Mouse (Mus musculus) CD4-positive helper T cell, adult 2 months (primary cell): ENCODE measurements around the gene Gm13290.
"Not testable (repeated sequence)": the region's sequence is repeated elsewhere in the genome, so short reads cannot be mapped to it uniquely, and the experiment has no call there.

Source experiments
- DNase-seq: peaks from one replicate; pipeline ENCODE4 v3.0.0-alpha.2; 2012; ENCODE audit warnings: low read depth, missing footprints, low spot score

The Gm13290 gene

GRCm38 (mm10) chr4:88773534-88773933, at the start of gene Gm13290:
Gene Gm13290, plus strand, starts transcription at chr4:88773834.
- not testable (repeated sequence) for DNase-seq

- DNase-seq = no peak
Observed at GRCm38 (mm10) chr4:88726727-88727126, 46.9 kb upstream of the Gm13290 start.

GRCm38 (mm10) chr4:88727324-88727723, 46.3 kb upstream of the Gm13290 start:
- DNase-seq = peak; percentile 60

GRCm38 (mm10) chr4:88738480-88738879, 35.2 kb upstream of the Gm13290 start:
- DNase-seq = peak; percentile 80

GRCm38 (mm10) chr4:88739036-88739435, 34.6 kb upstream of the Gm13290 start:
- no peak for DNase-seq

- DNase-seq = no peak
Observed at GRCm38 (mm10) chr4:88741426-88741825, 32.2 kb upstream of the Gm13290 start.

- peak; percentile 51 for DNase-seq
Observed at GRCm38 (mm10) chr4:88742771-88743371, 30.8 kb upstream of the Gm13290 start.

- DNase-seq = peak; percentile 24
Observed at GRCm38 (mm10) chr4:88744207-88744606, 29.4 kb upstream of the Gm13290 start.

- DNase-seq = no peak
Observed at GRCm38 (mm10) chr4:88749926-88750325, 23.7 kb upstream of the Gm13290 start.

GRCm38 (mm10) chr4:88754818-88755340, 18.8 kb upstream of the Gm13290 start, which contains the start of gene Gm13271:
Gene Gm13271, plus strand, starts transcription at chr4:88754868.
- not testable (repeated sequence) for DNase-seq

- peak; percentile 72 for DNase-seq
Observed at GRCm38 (mm10) chr4:88756581-88757513, 16.8 kb upstream of the Gm13290 start.

GRCm38 (mm10) chr4:88757628-88758031, 16.0 kb upstream of the Gm13290 start:
- peak; percentile 93 for DNase-seq

- DNase-seq = not testable (repeated sequence)
Observed at GRCm38 (mm10) chr4:88758751-88759150, 14.9 kb upstream of the Gm13290 start.

- DNase-seq = not testable (repeated sequence)
Observed at GRCm38 (mm10) chr4:88759610-88760268, 13.9 kb upstream of the Gm13290 start, which contains the start of gene Gm13283. Gene Gm13283, plus strand, starts transcription at chr4:88760119.

GRCm38 (mm10) chr4:88760431-88760830, 13.2 kb upstream of the Gm13290 start:
- peak; percentile 78 for DNase-seq

GRCm38 (mm10) chr4:88761776-88762175, 11.9 kb upstream of the Gm13290 start:
- DNase-seq = not testable (repeated sequence)

GRCm38 (mm10) chr4:88762341-88762740, 11.3 kb upstream of the Gm13290 start:
- not testable (repeated sequence) for DNase-seq

- peak; percentile 68 for DNase-seq
Observed at GRCm38 (mm10) chr4:88763384-88764018, 10.1 kb upstream of the Gm13290 start.

GRCm38 (mm10) chr4:88776622-88777021, 3.0 kb downstream of the Gm13290 start, which contains the start of gene Gm13289:
Gene Gm13289, plus strand, starts transcription at chr4:88776922.
- DNase-seq = not testable (repeated sequence)

GRCm38 (mm10) chr4:88779550-88779949, 5.9 kb downstream of the Gm13290 start, which contains the start of gene Gm13272:
Gene Gm13272, plus strand, starts transcription at chr4:88779850.
- not testable (repeated sequence) for DNase-seq

GRCm38 (mm10) chr4:88780320-88780719, 6.7 kb downstream of the Gm13290 start:
- DNase-seq = not testable (repeated sequence)
